Mouse (Mus musculus): ENCODE results near the gene Gpr3.

Gpr3 gene

GRCm38 (mm10) chr4:133170056-133170524 is 42.2 kb downstream of the Gpr3 start:
- DNase-seq (ENCODE audit: low read depth), result peak; percentile 65

- DNase-seq (ENCODE audit: low read depth), result peak; percentile 80
These were observed 42.9 kb downstream of the Gpr3 start for GRCm38 (mm10) chr4:133169237-133170055.

GRCm38 (mm10) chr4:133166773-133167172 is 45.6 kb downstream of the Gpr3 start:
- DNase-seq (ENCODE audit: low read depth), result no peak

GRCm38 (mm10) chr4:133162196-133162595 is 50.1 kb downstream of the Gpr3 start:
- peak; percentile 82 for DNase-seq (ENCODE audit: low read depth)

GRCm38 (mm10) chr4:133160821-133161220 is 51.5 kb downstream of the Gpr3 start:
- no peak for DNase-seq (ENCODE audit: low read depth)

GRCm38 (mm10) chr4:133160211-133160610 is 52.1 kb downstream of the Gpr3 start:
- DNase-seq (ENCODE audit: low read depth), result no peak

GRCm38 (mm10) chr4:133159646-133160045 is 52.7 kb downstream of the Gpr3 start:
- DNase-seq (ENCODE audit: low read depth), result no peak
